In the genomic region with DNA sequence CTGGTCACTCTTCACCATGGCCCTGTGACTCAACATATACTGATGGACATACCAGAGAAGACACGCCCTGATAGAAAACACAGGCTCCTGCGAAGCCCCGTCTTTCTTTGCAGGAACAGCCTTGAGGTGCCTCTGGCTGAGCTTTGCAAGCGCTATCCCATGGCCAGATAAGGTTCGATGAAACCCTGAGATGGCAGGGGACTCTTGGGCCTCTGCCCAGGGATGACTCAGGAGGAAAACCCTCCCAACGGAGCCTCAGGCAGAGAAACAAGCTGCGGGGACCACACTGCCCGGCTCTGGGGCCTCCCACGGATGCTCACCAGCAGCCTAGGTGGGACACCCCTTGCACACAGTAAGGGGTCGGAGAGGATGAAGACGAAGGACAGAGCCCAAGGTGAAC, we compare ENCODE assay signal across 8 mouse cellular contexts.
A peak's percentile ranks its signal among the peaks of the same experiment; 100 is the strongest.
DNase-seq lines count a peak whose midpoint lies in the region; ATAC-seq and TF ChIP-seq lines count a peak whose summit lies in the region.

No protein-coding gene starts in this region.

- H3K36me3 ChIP-seq in forebrain, embryonic 14.5 days (ENCODE audit: control insufficient read depth, insufficient read depth, low read length), result 0 out of 2 replicates have a peak, but pooled peaks cover 3% of the 10 kb centered on the region
- no peaks in the 10 kb centered on the region for H3K36me3 ChIP-seq in forebrain, embryonic 16.5 days (ENCODE audit: control insufficient read depth, insufficient read depth)
- 0 out of 2 replicates have a peak, but pooled peaks cover 5% of the 10 kb centered on the region for H3K36me3 ChIP-seq in intestine, embryonic 16.5 days (ENCODE audit: control insufficient read depth, insufficient read depth, low read length)
- H3K36me3 ChIP-seq in liver, embryonic 11.5 days (ENCODE audit: control insufficient read depth, insufficient read depth, low read length), result no peaks in the 10 kb centered on the region
- H3K36me3 ChIP-seq in forebrain, postnatal 0 days (ENCODE audit: insufficient read depth), result no peaks in the 10 kb centered on the region

- H3K9me3 ChIP-seq in forebrain, embryonic 14.5 days (replicated peaks; ENCODE audit: control insufficient read depth, low read length), result no peaks in the 10 kb centered on the region
- no peaks in the 10 kb centered on the region for H3K9me3 ChIP-seq in forebrain, embryonic 16.5 days (ENCODE audit: control insufficient read depth, low read length)
- H3K9me3 ChIP-seq in intestine, embryonic 16.5 days (ENCODE audit: control insufficient read depth, low read length), result no peaks in the 10 kb centered on the region
- H3K9me3 ChIP-seq in liver, embryonic 11.5 days (ENCODE audit: control insufficient read depth, low read length), result no peaks in the 10 kb centered on the region
- no peaks in the 10 kb centered on the region for H3K9me3 ChIP-seq in forebrain, postnatal 0 days (ENCODE audit: low read length)

- H3K27ac ChIP-seq in forebrain, embryonic 14.5 days (ENCODE audit: low read depth, low read length), result no peak overlapping the region
- H3K27ac ChIP-seq in forebrain, embryonic 16.5 days (ENCODE audit: low read length), result no peak overlapping the region
- H3K27ac ChIP-seq in intestine, embryonic 16.5 days (ENCODE audit: low read length), result peak overlapping the region; percentile 83
- no peak overlapping the region for H3K27ac ChIP-seq in liver, embryonic 11.5 days (ENCODE audit: low read depth, low read length)
- H3K27ac ChIP-seq in forebrain, postnatal 0 days (ENCODE audit: low read depth, low read length), result no peak overlapping the region

- H3K27me3 ChIP-seq in forebrain, embryonic 14.5 days (replicated peaks; ENCODE audit: control insufficient read depth, insufficient read depth, low read length), result no peaks in the 10 kb centered on the region
- H3K27me3 ChIP-seq in forebrain, embryonic 16.5 days (replicated peaks; ENCODE audit: control insufficient read depth, insufficient read depth, low read length), result no peaks in the 10 kb centered on the region
- H3K27me3 ChIP-seq in intestine, embryonic 16.5 days (replicated peaks; ENCODE audit: control insufficient read depth, insufficient read depth, low read length), result no peaks in the 10 kb centered on the region
- H3K27me3 ChIP-seq in liver, embryonic 11.5 days (replicated peaks; ENCODE audit: control insufficient read depth, insufficient read depth, low read length), result no peaks in the 10 kb centered on the region
- no peaks in the 10 kb centered on the region for H3K27me3 ChIP-seq in forebrain, postnatal 0 days (ENCODE audit: insufficient read depth, low read length)

- no peak overlapping the region for H3K4me2 ChIP-seq in forebrain, embryonic 14.5 days (ENCODE audit: low read length)
- H3K4me2 ChIP-seq in forebrain, embryonic 16.5 days (ENCODE audit: low read length), result no peak overlapping the region
- H3K4me2 ChIP-seq in intestine, embryonic 16.5 days (ENCODE audit: low read depth, low read length), result no peak overlapping the region
- no peak overlapping the region for H3K4me2 ChIP-seq in liver, embryonic 11.5 days
- H3K4me2 ChIP-seq in forebrain, postnatal 0 days (ENCODE audit: low read depth), result no peak overlapping the region

- no peak overlapping the region for H3K4me3 ChIP-seq in forebrain, embryonic 14.5 days (ENCODE audit: low read depth, low read length)
- H3K4me3 ChIP-seq in forebrain, embryonic 16.5 days (replicated peaks; ENCODE audit: low read length), result no peak overlapping the region
- H3K4me3 ChIP-seq in intestine, embryonic 16.5 days (ENCODE audit: low read length), result no peak overlapping the region
- H3K4me3 ChIP-seq in liver, embryonic 11.5 days (ENCODE audit: low read depth, low read length), result no peak overlapping the region
- H3K4me3 ChIP-seq in forebrain, postnatal 0 days (ENCODE audit: low read depth, low read length), result no peak overlapping the region

- no peak for DNase-seq in forebrain, embryonic 14.5 days (ENCODE audit: low spot score)
- peak; percentile 58 for DNase-seq in 3134 (ENCODE audit: extremely low read depth, insufficient read length, low spot score)
- peak; percentile 57 to 66 for DNase-seq in adrenal gland, postnatal 4 days (ENCODE audit: low spot score in 2 of 2)
- DNase-seq in liver, embryonic 11.5 days (ENCODE audit: low spot score), result no peak
- DNase-seq in testis, postnatal 10 days (ENCODE audit: low spot score), result no peak
- no peak for DNase-seq in forebrain, postnatal 0 days

- WGBS in forebrain, embryonic 14.5 days, result 78% methylated on average over 11 of the region's 11 CpGs
- WGBS in forebrain, embryonic 16.5 days, result 72% methylated on average over 11 of the region's 11 CpGs
- WGBS in intestine, embryonic 16.5 days, result 40% methylated on average over 11 of the region's 11 CpGs
- WGBS in liver, embryonic 11.5 days, result 81% methylated on average over 11 of the region's 11 CpGs
- WGBS in forebrain, postnatal 0 days, result 64% methylated on average over 11 of the region's 11 CpGs

- no peak for TF ChIP-seq CTCF in forebrain, postnatal 0 days (IDR thresholded peaks at IDR 0.05; ENCODE audit: low read depth)

- H3K9ac ChIP-seq in forebrain, embryonic 14.5 days (ENCODE audit: low read length), result 0 out of 2 replicates have a peak overlapping the region, but pooled peaks have one; percentile 8
- H3K9ac ChIP-seq in forebrain, embryonic 16.5 days (replicated peaks; ENCODE audit: low read depth, low read length), result no peak overlapping the region
- peak overlapping the region; percentile 22 for H3K9ac ChIP-seq in intestine, embryonic 16.5 days (ENCODE audit: low read depth, low read length)
- no peak overlapping the region for H3K9ac ChIP-seq in liver, embryonic 11.5 days (ENCODE audit: low read depth, low read length)
- no peak overlapping the region for H3K9ac ChIP-seq in forebrain, postnatal 0 days

- no peak for ATAC-seq in forebrain, embryonic 14.5 days
- ATAC-seq in forebrain, embryonic 16.5 days, result no peak
- peak; percentile 75 for ATAC-seq in intestine, embryonic 16.5 days
- no peak for ATAC-seq in liver, embryonic 11.5 days (replicated peaks; ENCODE audit: low FRiP score)
- ATAC-seq in forebrain, postnatal 0 days, result no peak

- peaks cover 23% of the 10 kb centered on the region for H3K4me1 ChIP-seq in forebrain, embryonic 14.5 days (ENCODE audit: control insufficient read depth, insufficient read depth, low read length)
- H3K4me1 ChIP-seq in forebrain, embryonic 16.5 days (replicated peaks; ENCODE audit: control insufficient read depth, insufficient read depth, low read length), result peaks cover 38% of the 10 kb centered on the region
- H3K4me1 ChIP-seq in intestine, embryonic 16.5 days (ENCODE audit: control insufficient read depth, insufficient read depth, low read length), result peaks cover 56% of the 10 kb centered on the region
- H3K4me1 ChIP-seq in liver, embryonic 11.5 days (replicated peaks; ENCODE audit: control insufficient read depth, insufficient read depth, low read length), result peaks cover 10% of the 10 kb centered on the region
- H3K4me1 ChIP-seq in forebrain, postnatal 0 days (ENCODE audit: insufficient read depth), result peaks cover 19% of the 10 kb centered on the region

Comparison
In these comparisons a context has a peak if more than half of its experiments do, and no peak if none do; other contexts are left out.
1. H3K9ac ChIP-seq: peak in forebrain, embryonic 14.5 days (single experiment) and intestine, embryonic 16.5 days (single experiment); none in forebrain, embryonic 16.5 days (single experiment), liver, embryonic 11.5 days (single experiment) and forebrain, postnatal 0 days (single experiment).
2. DNase-seq: peak in 3134 (single experiment) and adrenal gland, postnatal 4 days (2 of 2); none in forebrain, embryonic 14.5 days (single experiment), liver, embryonic 11.5 days (single experiment), testis, postnatal 10 days (single experiment) and forebrain, postnatal 0 days (single experiment).